Mouse (Mus musculus): ENCODE measurements around the gene Rabepk. TPM values are rescaled to one million over a fixed set of nuclear protein-coding genes. Genes with fewer than 3 reads are reported as not detected.

Gene Rabepk
- total RNA-seq (2023), result 1 to 10 TPM; 6.6 to 7.0 TPM

DNA sequence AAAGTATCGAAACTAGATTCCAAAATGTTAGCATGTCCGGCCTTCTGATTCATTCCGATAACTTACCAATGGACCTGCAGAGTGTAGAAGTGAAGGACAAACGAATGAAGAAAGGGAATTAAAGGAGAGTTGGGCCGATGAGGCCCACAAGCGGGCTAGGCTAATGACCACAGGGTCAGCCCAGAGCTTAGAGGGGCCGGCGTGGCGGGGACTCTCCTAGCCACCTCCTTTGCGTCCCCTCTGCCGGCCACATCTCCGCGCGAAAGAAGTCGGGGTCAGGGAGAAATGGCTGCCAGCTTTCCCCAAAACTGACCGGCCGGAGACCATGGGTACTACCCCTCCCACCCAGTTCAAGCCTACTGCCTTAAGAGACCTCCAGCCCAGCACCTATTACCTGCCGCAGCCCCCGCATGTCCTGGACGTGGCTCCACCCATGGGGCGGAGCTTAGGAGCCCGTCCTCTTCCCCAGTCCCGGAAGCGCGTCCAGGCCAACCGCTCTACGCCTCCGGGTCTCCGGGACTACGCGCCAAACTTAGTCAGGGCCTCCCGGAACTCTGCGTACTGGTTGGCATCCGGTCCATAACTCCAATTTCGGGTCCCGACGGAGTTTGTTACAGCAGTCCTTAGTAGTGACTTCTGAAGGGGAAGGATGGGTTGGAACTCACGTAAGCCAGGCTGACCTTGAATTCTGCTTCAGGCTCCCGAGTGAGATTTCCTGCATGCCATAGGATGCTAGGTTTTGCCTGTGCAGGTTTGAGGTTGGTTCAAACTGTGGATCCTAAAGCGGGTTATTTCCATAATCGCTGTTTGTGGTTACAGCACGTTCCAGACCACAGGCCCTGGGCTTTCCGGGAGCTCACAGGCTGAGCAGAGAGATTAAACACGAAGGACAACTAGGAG, at the start of gene Rabepk:
TSS of gene Rabepk (minus strand) at position 556 of the 900 bp plus-strand sequence.

DNA sequence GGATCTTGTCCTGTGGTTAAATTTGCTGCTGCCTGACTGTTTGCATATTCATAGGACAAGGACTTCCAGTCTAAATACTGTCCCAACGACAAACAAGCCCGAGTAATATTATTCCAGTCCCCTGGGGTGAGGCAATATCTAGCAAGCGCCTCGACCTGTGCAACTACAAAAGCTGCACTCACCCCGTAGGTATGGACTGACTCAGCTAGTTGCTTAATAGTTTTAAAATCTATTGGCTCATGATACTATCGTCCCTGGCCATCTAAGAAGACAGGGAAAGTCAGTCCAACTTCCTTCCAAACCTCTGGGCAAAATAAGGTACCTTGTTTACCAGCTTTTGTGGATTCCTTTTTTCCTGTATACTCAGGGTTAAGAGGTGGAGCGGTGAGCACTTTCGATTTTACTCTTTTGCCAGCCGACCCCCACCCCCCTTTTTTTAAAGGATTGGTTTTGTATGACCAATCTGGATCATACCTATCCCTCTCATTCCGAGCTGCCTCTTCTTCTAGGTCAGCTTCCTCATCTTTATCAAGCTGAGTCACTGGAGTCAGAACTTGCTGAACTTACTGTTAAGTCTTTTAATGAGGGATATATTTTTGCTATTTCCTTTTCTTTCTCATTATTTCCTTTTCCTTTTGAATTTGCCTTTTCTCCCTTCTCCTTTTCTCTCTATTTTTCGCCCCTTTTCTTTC, 33.2 kb upstream of the Rabepk start, which contains the start of gene Gm34653:
TSS of gene Gm34653 (plus strand) at position 242 of the 692 bp plus-strand sequence.

DNA sequence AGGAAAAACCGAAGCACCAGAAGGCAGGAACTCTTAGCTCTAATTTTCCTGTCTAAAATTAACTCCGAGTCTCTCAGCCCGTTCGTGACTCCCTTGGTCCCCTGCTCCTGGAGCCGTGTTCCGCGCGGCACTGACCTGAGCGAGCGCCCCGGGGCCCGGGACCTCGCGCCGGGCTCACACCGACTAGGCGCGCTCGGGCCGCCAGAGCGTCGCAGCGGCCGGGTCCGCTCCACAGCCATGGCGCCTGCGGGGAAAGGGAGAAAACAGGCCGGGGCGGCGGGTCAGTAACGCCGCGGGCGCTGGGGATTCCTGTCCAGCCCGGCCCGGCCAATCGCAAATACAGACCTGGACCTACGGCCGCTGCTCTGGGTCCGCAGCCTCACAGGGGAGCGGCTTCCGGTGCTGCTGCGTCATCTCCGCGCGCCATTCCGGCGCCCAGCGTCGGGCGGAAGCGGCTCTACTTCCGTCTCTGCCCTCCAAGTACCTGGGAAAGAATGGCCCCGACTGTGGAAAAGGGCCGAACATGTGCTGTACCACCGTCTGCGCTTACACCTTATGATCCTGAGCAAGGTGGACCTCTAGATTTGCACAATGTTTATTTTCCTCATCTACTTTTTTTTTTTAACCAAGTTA, 26.2 kb upstream of the Rabepk start, which contains the start of gene Fbxw2:
TSS of gene Fbxw2 (minus strand) at position 485 of the 633 bp plus-strand sequence.

DNA sequence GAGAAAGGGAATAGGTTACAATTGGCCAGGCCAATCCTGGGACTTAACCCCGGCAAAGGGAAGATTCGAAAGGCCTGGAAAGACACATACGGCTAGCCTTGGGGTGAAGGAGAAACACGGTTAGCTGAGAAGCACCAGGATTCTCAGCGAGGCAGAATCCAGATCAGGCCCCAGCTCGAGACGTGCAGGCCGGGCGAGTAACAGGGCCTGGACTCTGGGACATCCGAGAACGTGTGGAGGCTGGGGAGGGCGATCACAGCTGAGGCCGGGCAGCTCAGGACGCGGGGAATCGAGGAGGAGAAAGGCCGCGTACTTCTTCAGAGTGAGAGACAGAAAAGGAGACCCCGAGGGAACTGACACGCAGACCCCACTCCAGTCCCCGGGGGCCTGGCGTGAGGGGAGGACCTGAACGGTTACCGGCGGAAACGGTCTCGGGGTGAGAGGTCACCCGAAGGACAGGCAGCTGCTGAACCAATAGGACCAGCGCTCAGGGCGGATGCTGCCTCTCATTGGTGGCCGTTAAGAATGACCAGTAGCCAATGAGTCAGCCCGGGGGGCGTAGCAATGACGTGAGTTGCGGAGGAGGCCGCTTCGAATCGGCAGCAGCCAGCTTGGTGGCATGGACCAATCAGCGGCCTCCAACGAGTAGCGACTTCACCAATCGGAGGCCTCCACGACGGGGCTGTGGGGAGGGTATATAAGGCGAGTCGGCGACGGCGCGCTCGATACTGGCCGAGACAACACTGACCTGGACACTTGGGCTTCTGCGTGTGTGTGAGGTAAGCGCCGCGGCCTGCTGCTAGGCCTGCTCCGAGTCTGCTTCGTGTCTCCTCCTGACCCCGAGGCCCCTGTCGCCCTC, 28.1 kb downstream of the Rabepk start, which contains the start of gene Hspa5:
TSS of gene Hspa5 (plus strand) at position 603 of the 859 bp plus-strand sequence.

DNA sequence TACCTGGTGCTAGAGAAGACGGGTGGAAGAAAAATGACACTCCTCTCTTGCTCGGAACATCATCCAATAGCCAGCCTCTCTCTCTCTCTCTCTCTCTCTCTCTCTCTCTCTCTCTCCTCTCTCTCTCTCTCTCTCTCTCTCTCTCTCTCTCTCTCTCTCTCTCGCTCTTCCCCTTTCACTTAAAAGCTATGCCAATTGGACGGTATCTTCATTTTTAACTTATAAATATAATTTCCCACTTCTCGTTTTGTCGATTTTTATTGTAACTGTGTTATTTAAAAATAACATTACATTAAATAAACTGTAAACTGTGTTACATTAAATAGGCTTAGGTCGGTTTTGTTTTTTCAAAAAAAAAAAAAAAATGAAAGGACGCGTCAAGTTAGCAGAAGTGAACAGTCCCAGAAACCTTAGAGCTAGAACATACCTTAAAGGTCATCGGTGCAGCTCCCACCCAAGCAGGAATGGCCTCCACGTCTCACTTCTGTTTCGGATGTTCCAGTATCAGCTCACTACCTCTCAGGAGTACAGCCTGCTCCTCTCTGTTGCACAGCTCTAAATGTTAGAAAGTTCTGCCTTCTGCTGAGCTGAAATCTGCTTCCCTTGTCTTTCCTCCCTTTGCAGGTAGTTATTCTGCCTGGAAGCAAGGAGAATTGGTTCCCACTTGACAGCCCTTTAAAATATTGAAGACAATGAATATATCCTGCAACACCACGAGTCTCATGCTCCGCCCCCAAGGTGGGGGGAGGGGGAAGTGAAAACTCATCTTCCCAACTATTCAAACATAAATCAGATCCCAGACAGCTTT, 45.0 kb downstream of the Rabepk start, which contains the start of gene Gapvd1:
TSS of gene Gapvd1 (minus strand) at position 682 of the 808 bp plus-strand sequence.

Other genes starting within 250 kb of the Rabepk start
- 10 to 100 TPM; 81.0 to 96.1 TPM for gene Gapvd1, start 44.7 kb downstream of the Rabepk start, total RNA-seq (2023)
- 100 to 1,000 TPM; 340 to 424 TPM for gene Hspa5, start 27.9 kb downstream of the Rabepk start, total RNA-seq (2023)
- gene Fbxw2, start 26.4 kb upstream of the Rabepk start, total RNA-seq (2023), result 10 to 100 TPM; 91.8 to 97.4 TPM
- under 1 TPM in 1 of 2 experiments, not detected in 1; 0.22 TPM for gene Gm34653, start 33.1 kb upstream of the Rabepk start, total RNA-seq (2023)
- not detected for gene Cutal, start 74.5 kb upstream of the Rabepk start, total RNA-seq (2023)
- gene Psmd5, start 75.1 kb upstream of the Rabepk start, total RNA-seq (2023), result 10 to 100 TPM; 19.0 to 19.9 TPM
- gene Phf19, start 114.1 kb upstream of the Rabepk start, total RNA-seq (2023), result 10 to 100 TPM; 11.1 to 14.2 TPM
- gene Traf1, start 161.9 kb upstream of the Rabepk start, total RNA-seq (2023), result 1 to 10 TPM; 5.0 to 6.4 TPM

Measured in neutrophil, adult 59 days (primary cell).